Mouse (Mus musculus): ENCODE measurements around the gene Sec23a.
"Not testable (repeated sequence)": the region's sequence is repeated elsewhere in the genome, so short reads cannot be mapped to it uniquely, and the experiment has no call there.

The Sec23a gene

GRCm38 (mm10) chr12:59011844-59012709 is at the start of gene Sec23a:
Gene Sec23a, minus strand, starts transcription at chr12:59012017.
- DNase-seq (ENCODE audit: low spot score in 2 of 2), result peak; percentile 96

GRCm38 (mm10) chr12:59060993-59061595 is 49.3 kb upstream of the Sec23a start, which contains the start of gene Trappc6b:
Gene Trappc6b, minus strand, starts transcription at chr12:59061472.
- DNase-seq (ENCODE audit: low spot score in 2 of 2), result peak; percentile 65 to 84

GRCm38 (mm10) chr12:59060322-59060721 is 48.5 kb upstream of the Sec23a start:
- DNase-seq (ENCODE audit: low spot score in 2 of 2), result no peak

GRCm38 (mm10) chr12:59058242-59058641 is 46.4 kb upstream of the Sec23a start:
- DNase-seq (ENCODE audit: low spot score in 2 of 2), result not testable (repeated sequence)

- no peak for DNase-seq (ENCODE audit: low spot score in 2 of 2)
These were observed 44.4 kb upstream of the Sec23a start for GRCm38 (mm10) chr12:59056222-59056621.

DNA sequence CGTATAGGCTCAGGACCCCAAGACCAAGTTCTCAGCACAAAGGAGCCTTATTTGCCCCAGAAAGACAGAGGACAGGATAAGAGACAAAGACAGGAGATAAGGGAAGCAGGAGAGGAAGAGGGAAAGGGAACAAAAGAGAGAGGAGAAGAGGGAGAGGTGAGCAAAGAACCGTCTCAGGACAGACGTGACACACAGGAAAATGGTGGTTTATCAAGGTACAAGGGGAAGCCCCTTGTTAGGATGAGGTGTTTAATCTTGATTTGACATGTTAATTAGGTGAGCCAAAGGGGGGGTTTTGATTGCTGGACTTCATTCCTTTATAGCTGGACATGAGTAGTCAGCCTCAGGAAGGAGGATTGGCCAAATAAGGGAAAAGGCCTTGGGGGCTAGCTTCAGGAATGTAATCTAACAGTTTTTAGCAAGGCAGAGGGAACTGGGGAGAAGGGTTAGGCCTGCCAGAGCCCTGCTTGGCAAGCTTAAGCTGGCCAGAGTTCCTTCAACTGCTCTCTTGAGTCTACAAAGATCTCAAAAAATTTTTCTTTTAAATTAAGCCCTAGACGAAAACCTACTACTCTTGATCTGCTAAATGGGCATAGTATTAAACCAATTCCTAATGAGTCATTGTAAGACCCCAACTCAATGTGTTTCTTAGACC is 43.5 kb upstream of the Sec23a start:
- DNase-seq (ENCODE audit: low spot score in 2 of 2), result no peak

DNA sequence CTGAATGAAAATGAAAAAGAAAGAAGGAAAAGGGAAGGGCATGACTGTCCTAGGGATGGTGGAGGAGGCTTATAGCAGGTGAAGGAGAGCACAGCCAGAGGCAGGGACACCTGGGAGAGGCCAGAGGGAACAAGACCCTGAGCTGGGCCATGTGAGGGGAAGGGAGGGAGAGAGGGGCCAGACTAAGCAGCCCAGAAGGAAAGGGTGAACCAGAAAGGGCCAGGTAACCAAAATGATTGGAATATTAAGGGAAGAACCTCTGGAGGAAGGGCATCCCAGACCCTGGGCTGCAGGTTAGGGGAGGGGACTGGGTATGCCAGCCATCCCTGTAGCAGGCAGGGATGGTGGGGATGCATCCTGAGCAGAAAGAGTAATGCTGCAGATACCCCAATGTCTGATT is 42.2 kb upstream of the Sec23a start:
- DNase-seq (ENCODE audit: low spot score in 2 of 2), result no peak

DNA sequence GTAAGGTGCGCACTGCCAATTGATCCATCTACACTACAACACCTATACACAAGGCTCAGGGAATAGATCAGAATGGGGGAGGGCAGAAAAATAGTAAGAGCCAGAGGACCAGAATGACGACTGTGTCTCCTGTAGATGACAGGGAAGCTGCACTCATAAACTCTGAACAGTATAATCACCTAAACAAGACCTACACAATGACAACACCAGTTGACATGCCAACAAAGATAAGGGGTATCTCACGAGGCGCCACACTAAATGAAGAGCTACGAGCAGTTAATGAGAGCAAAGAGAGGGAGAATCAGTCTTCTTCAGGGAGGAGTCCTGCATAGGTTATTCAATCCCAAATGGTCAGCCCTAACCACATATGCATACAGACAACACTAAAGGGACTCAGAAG is 41.3 kb upstream of the Sec23a start:
- DNase-seq (ENCODE audit: low spot score in 2 of 2), result no peak

DNA sequence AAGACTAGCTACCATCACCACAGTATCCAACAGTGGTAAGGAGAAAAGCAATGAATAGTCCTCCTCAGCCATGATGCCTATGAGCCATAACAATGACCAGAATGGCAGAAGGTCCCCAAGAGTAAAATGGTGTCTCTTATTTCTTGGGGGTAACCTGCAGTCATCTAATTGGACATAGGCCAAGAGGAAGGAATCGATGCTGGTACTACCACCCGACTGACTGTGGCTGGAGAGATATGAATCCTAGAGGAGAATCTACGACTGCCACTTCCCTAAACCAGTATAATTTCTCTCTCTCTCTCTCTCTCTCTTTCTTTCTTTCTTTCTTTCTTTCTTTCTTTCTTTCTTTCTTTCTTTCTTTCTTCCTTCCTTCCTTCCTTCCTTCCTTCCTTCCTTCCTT is 40.7 kb upstream of the Sec23a start:
- DNase-seq (ENCODE audit: low spot score in 2 of 2), result no peak

- DNase-seq (ENCODE audit: low spot score in 2 of 2), result no peak
These were observed 29.0 kb upstream of the Sec23a start for GRCm38 (mm10) chr12:59040851-59041250.

- DNase-seq (ENCODE audit: low spot score in 2 of 2), result peak in 1 of 2 experiments; percentile 4
These were observed 28.4 kb upstream of the Sec23a start for GRCm38 (mm10) chr12:59039971-59040844.

DNA sequence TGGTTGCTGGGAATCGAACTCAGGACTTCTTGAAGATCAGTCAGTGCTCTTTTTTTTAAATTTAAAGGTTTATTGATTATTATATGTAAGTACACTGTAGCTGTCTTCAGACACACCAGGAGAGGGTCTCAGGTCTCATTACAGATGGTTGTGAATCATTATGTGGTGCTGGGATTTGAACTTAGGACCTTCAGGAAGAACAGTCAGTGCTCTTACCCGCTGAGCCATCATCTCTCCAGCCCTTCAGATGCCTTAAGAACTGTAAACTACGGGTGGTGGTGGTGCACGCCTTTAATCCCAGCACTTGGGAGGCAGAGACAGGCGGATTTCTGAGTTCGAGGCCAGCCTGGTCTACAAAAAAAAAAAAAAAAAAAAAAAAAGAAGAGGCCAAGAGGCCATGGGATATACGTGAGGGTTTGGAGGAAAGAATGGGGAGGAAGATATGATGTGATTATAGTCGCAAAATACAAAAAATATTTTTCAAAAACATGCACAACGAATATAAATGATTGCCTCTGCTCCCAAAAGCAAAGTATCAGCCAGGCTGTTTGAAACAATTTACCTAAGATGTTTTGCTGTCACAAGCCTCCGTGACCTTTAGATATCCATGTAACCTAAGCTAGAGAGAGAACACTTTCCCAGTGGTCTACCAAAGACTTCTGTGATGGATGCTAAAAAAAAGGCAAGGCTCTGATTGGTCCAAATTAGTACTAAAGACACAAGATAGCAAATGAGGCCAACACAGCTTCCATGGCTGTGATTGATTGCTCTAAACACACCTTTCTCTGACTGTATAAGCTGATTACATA is 27.5 kb upstream of the Sec23a start:
- no peak for DNase-seq (ENCODE audit: low spot score in 2 of 2)

- DNase-seq (ENCODE audit: low spot score in 2 of 2), result no peak
These were observed 20.3 kb upstream of the Sec23a start for GRCm38 (mm10) chr12:59032101-59032500.

DNA sequence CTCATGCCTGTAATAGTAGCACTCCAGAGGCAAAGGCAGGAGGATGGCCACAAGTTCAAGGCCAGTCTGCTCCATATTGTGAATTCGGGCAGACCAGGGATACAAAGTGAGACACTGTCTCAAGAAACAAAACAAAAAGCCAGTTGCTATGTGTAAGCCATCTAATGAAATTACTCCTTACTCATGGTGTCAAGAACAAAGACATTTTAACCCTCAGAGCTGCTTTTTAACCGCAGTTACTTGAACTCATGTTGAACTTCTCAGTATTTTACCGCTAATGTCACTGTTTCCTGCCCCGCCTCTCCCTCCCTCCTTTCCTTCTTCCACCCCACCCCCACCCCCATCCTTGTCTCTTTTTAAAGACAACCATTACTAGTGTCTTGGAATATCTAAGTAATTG is 9.5 kb upstream of the Sec23a start:
- DNase-seq (ENCODE audit: low spot score in 2 of 2), result no peak

GRCm38 (mm10) chr12:59019891-59020290 is 8.1 kb upstream of the Sec23a start:
- DNase-seq (ENCODE audit: low spot score in 2 of 2), result no peak

GRCm38 (mm10) chr12:59017970-59018369 is 6.2 kb upstream of the Sec23a start:
- DNase-seq (ENCODE audit: low spot score in 2 of 2), result no peak

DNA sequence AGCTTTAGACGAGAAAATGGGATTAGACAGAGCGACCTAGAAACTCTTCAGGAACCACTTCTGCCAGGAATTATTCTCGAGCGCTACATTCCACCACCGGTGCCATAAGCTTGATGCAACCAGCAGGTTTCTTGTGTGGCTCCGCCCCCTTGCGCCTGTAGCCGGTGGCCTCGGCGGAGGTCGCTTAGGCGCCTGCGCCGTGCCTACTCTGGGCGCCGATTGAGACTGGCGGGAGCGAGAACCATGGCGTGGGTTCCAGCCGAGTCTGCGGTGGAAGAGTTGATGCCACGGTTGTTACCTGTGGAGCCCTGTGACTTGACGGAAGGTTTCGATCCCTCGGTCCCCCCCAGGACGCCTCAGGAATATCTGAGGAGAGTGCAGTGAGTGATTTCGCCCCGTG is 1.4 kb upstream of the Sec23a start, which contains the start of gene Gemin2:
Gene Gemin2 (plus strand): TSS at position 160 of the 400 bp plus-strand sequence.
- DNase-seq (ENCODE audit: low spot score in 2 of 2), result peak; percentile 67 to 84

- no peak for DNase-seq (ENCODE audit: low spot score in 2 of 2)
These were observed 884 bp upstream of the Sec23a start for GRCm38 (mm10) chr12:59012710-59013091.

DNA sequence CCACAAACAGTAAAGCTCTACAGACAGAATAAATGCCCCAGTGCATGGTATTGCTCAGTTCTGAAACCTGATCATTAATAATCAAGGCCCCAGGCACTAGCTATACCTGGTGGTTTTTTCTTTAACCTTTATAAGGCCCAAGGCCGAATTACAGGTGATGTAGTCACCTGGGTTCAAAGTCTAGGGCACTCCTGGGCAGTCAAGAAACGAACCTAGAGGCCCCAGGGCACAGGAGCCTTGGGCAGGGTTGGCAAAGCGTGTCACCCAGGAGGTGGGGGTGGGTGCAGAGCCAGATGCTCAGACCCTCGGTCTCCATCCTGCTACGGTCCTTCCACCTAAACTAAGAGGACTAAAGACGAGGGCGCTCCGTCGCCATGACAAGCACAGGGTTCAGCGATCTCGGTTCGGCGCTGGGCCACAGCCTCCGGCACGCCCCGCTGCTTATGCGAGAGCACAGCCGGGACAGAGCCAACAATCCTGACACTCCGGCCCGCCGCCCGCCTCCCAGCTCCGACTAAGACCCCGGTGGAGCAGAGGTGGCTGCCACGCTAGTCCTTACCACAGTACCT is 458 bp downstream of the Sec23a start:
- DNase-seq (ENCODE audit: low spot score in 2 of 2), result no peak

DNA sequence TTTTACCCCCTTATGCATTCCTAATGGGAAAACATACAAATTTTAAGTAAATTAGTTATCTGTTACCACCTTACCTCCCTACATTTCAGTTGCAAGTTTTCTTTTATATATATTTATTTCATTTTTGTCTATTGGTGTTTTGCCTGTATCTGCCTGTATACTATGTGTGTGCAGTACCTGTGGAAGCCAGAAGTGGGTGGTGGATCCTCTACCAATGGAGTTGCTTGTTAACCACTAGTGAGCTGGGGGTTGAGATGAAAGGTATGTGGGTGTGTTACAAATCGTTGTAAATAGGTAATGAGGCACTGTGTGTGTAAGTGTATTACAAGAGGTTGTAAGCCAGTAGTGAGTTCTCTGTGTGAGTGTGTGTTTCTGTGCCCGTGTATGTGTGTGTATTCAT is 1.3 kb downstream of the Sec23a start:
- no peak for DNase-seq (ENCODE audit: low spot score in 2 of 2)
